Mouse (Mus musculus) myocyte (in vitro differentiated cells): ENCODE measurements at regions not wholly inside any gene's neighbourhood (a gene's known extent, or its start where the extent isn't known, plus 50 kb on each side); places are given as distances from the start of the nearest gene placed in this dataset.

Source experiments
- MAX ChIP-seq: IDR thresholded peaks from one replicate; pipeline ENCODE4 v1.6.1; 2011; ENCODE audit warnings: low read depth, mild to moderate bottlenecking, control low read depth
- POLR2A ChIP-seq: IDR thresholded peaks from one replicate; pipeline ENCODE4 v1.6.1; 2011; ENCODE audit warnings: low read depth, mild to moderate bottlenecking, control low read depth, moderate library complexity; ENCODE audit not compliant: insufficient read length

DNA sequence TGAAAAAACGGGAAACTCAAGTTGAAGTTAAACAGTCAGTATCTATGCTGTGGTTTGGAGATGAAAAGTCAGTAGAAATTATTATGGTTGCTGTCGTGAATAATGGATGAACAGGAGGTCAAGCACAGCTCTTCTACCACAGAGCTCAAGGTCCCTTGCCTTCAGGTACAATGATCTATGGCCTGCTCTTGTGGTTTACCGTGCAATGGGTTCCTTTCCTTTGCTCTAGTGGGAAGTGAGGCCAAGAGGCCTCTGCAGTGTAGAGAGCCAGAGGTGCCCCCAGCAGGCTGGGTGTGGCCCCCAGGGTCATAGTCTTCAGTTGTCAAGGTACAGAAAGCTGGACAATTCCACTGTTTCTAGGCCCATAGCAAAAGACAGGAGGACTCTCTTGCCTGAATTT lies 255.0 kb upstream of the Shh start:
- no peak for TF ChIP-seq POLR2A
- TF ChIP-seq MAX = no peak
